Mouse (Mus musculus) testis, postnatal 10 days (tissue): ENCODE data around the gene Acaca.

ENCODE experiments used
- DNase-seq: peaks from one replicate; pipeline ENCODE4 v3.0.0; 2021; ENCODE audit warnings: low spot score

Gene Acaca

GRCm38 (mm10) chr11:84128943-84129798 lies at the start of gene Acaca, which contains the start of gene Tada2a:
Acaca (plus strand) TSS chr11:84129672.
Tada2a (minus strand) TSS chr11:84129600.
- peak; percentile 88 for DNase-seq

- no peak for DNase-seq
These were observed 49.6 kb upstream of the Acaca start for GRCm38 (mm10) chr11:84079887-84080286.

GRCm38 (mm10) chr11:84080327-84080726 lies 49.1 kb upstream of the Acaca start:
- DNase-seq: no peak

- DNase-seq: no peak
These were observed 47.6 kb upstream of the Acaca start for GRCm38 (mm10) chr11:84081901-84082300.

GRCm38 (mm10) chr11:84090572-84090971 lies 38.9 kb upstream of the Acaca start:
- DNase-seq: no peak

- no peak for DNase-seq
These were observed 34.4 kb upstream of the Acaca start for GRCm38 (mm10) chr11:84095084-84095483.

GRCm38 (mm10) chr11:84097251-84097998 lies 32.0 kb upstream of the Acaca start:
- DNase-seq: no peak

GRCm38 (mm10) chr11:84101182-84101581 lies 28.3 kb upstream of the Acaca start:
- DNase-seq: no peak

- DNase-seq: no peak
These were observed 25.4 kb upstream of the Acaca start for GRCm38 (mm10) chr11:84104036-84104435.

GRCm38 (mm10) chr11:84107137-84107536 lies 22.3 kb upstream of the Acaca start:
- no peak for DNase-seq

GRCm38 (mm10) chr11:84113623-84114022 lies 15.8 kb upstream of the Acaca start:
- no peak for DNase-seq

- no peak for DNase-seq
These were observed 13.8 kb upstream of the Acaca start for GRCm38 (mm10) chr11:84115646-84116045.

GRCm38 (mm10) chr11:84116221-84116620 lies 13.3 kb upstream of the Acaca start:
- DNase-seq: no peak

- no peak for DNase-seq
These were observed 12.0 kb upstream of the Acaca start for GRCm38 (mm10) chr11:84117431-84117830.

GRCm38 (mm10) chr11:84121051-84121956 lies 8.2 kb upstream of the Acaca start:
- DNase-seq: no peak

GRCm38 (mm10) chr11:84127977-84128376 lies 1.5 kb upstream of the Acaca start:
- DNase-seq: no peak

GRCm38 (mm10) chr11:84129799-84130185 lies 320 bp downstream of the Acaca start:
- peak; percentile 42 for DNase-seq

GRCm38 (mm10) chr11:84134331-84134860 lies 4.9 kb downstream of the Acaca start:
- DNase-seq: no peak

- no peak for DNase-seq
These were observed 7.0 kb downstream of the Acaca start for GRCm38 (mm10) chr11:84136453-84136852.

GRCm38 (mm10) chr11:84141752-84142151 lies 12.3 kb downstream of the Acaca start:
- peak; percentile 68 for DNase-seq

GRCm38 (mm10) chr11:84145201-84145798 lies 15.8 kb downstream of the Acaca start:
- no peak for DNase-seq
